Mouse (Mus musculus) brain, adult 2 months (tissue): ENCODE results near the gene Pabpc4.

Experiments
- DNase-seq: peaks from one replicate; pipeline ENCODE4 v3.0.0; 2011; ENCODE audit warnings: low read depth, low spot score

Gene Pabpc4

GRCm38 (mm10) chr4:123261721-123262401, at the start of gene Pabpc4:
TSS of gene Pabpc4 (plus strand) at chr4:123262351.
- no peak for DNase-seq

DNA sequence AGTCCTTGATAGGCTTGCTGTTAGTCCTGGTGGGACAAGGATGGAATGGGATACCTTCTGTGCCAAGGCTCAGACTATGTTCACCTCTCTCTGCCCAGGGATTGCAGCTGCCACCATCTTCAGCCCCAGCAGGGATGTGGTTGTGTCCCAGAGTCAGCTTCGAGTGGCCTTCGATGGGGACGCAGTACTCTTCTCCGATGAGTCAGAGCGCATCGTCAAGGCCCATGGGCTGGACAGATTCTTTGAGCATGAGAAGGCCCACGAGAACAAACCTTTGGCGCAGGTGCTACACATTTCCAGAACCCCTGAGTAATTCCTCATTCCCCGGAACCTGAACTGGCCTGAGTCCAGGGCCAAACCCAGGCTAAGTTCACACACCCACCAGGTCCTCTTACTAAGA, 48.2 kb upstream of the Pabpc4 start:
- no peak for DNase-seq

DNA sequence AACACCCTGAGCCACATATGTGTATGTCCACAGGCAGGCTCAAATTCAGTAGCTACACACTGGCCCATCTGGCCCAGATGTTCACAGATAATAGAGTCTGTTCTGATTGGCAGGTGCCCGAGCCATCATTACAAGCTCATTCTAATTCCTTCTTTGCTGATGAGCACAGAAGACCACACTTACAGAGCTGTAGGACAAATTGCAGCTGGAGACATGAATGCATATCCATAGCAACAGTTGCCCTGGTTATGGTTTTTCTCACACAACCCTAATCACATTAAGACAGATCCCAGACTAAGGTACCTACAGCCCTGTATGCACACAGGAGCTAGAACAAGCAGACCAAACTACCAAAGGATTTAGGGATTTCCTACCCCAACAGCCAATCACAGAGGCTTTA, 46.8 kb upstream of the Pabpc4 start:
- no peak for DNase-seq

- DNase-seq: peak; percentile 75
Observed at GRCm38 (mm10) chr4:123216782-123217181, 45.4 kb upstream of the Pabpc4 start.

GRCm38 (mm10) chr4:123219720-123220357, 42.3 kb upstream of the Pabpc4 start:
- peak; percentile 79 for DNase-seq

GRCm38 (mm10) chr4:123220637-123221036, 41.5 kb upstream of the Pabpc4 start:
- DNase-seq: no peak

DNA sequence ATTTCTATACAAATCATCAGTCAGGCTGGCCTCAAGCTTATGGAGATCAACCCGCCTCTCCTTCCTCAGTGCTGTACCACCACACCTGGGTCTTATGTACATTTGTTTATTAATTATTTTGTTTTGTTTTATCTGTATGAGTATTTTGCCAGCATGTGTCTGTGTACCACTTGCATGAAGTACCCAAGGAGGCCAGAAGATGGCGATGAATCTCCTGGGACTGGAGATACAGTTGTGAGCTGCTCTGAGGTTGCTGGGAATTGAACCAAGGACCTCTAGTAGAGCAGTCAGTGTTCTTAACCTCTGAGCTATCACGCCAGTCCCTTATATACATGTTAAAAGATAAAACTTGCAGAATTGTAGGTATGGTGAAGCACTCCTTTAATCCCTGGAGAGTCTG, 38.8 kb upstream of the Pabpc4 start:
- DNase-seq: no peak

DNA sequence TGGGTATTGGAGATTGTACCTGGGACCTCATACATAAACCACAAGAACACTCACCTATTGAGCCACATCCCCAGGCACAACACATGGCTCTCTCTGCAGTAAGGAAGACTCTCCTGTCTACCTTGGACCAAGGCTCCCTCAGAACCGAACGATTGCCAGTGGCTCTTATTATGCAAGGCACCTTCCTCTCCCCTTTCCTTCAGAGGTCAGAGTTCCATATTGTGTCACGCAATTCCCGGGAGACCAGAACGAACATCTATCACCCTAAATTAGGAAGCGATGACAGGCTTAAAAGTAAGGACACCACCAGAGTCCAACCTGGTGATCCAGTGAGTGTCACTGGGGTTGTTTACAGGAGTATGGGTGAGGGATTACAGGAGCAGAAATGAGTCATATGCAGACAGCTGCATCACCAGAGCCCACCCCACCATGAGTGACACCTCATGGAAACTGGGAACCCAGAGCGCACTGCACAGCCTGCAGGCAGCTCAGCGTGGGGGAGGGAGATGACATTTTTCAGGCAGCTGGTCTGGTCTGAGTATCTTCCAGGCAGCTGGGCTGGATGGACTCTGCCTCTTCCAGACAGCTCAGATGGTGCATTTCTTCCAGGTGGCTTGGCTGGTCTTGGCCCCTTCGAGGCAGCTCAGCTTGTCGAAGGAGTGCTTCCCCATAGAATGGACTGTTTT, 36.3 kb upstream of the Pabpc4 start:
- peak; percentile 39 for DNase-seq

DNA sequence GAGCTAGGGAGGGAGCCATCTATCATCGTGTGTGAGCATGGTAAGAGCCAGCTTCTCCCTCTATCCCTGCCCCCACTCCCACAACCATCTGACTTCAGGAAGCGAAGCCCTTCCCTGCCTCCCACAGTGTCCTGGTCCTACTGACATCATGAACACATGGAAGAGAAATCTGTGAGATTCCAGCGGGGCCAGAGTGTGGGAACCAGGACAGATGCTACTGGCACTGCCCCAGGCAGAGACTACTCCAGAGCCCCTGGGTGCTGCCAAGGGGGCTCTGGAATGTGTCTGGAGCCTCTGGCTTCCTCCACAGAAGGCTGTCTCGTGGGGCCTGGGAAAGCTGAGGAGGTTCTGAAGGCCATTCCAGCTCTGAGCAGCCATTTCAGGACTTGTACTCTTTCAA, 34.4 kb upstream of the Pabpc4 start:
- peak; percentile 45 for DNase-seq

GRCm38 (mm10) chr4:123228270-123228669, 33.9 kb upstream of the Pabpc4 start:
- DNase-seq: no peak

DNA sequence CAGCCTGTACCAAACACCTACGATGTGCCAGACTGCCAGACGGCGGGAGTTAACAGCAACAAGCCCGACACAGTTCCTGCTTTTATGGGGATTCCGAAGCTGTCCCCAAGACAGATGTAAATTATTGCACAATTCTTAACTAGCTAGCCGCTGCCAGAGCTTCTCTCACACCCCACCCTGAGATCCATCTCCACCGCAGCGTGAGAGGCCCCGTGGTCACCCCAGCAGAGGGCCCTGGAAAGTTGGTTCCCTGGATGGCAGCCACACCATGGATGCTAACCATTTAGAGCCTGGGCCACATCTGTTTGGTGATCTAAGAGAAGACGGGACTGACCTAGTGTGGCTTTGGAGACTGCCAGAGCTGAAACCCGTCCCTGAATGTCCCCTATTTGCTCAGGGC, 33.0 kb upstream of the Pabpc4 start:
- no peak for DNase-seq

GRCm38 (mm10) chr4:123232841-123233240, 29.3 kb upstream of the Pabpc4 start:
- DNase-seq: no peak

GRCm38 (mm10) chr4:123233492-123234084, 28.6 kb upstream of the Pabpc4 start, which contains the start of gene Heyl:
TSS of gene Heyl (plus strand) at chr4:123233556.
- no peak for DNase-seq

DNA sequence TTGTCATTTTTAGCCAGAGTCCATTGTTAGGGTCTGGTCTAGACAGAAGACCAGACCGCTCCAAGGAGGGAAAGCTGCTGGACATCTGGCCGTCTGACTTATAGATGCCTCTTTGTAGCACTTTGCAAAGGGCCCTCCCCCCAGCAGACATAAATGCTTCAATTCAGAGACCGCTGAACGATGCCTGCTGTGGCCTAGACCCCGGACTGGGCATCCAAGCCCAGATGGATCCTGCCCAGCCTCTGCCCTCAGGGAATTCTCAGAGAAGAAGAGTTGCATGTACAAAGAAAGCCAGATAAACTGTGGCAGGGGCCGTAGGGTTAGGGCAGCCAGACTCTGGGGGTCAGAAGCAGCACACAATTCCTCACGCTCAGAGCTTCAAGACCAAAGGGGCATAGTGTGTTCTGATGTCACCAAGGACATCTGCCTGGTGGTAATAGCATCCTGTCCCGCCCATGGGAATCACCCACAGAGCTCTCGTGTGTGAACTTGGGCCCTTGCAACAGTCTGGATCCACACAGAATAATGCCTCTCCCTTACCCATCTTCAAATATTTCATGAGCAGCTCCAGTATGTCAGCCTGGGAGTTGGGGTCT, 26.2 kb upstream of the Pabpc4 start:
- no peak for DNase-seq

GRCm38 (mm10) chr4:123236431-123237031, 25.6 kb upstream of the Pabpc4 start:
- DNase-seq: no peak

DNA sequence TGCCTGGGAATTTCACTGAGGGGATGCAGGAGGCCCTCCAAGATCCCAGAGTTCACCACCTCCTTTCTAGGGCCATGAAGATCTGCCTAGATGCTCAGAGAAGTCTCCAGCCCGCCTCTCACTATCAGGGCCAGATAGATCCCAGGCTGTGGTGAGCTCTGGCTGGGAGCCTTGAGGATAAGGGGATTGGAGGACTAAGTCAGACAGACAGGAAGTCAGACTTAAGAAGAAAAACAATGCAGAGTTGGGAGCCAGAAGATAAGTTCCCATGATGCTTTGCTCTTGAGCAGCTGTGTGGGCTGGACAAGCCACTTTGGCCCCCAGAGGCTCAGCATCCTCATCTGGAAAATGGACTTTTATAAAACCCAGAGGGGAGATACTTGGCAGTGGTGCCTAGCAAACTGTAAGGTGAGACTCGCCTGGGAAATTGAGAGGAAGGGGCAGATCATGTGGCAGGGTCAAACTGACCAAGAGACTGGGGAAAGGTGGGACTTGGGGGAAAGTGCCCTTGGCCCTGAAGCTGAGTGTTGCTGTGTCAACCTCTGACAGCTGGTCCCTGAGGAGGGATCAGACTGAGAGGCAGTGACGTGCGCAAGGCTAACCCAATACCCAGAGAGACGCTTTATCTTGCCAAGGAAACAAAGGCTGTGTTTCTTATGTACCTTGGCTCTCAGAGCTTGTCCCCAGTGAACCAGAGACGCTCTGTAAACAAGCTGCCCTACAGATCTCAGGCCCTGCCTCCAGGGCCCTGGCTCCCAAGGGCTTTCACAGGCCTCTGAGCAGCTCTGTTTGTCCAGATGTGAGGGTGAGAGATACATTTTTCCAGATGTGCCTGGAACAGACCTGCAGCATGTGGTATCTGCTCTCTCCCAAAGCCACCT, 24.5 kb upstream of the Pabpc4 start:
- DNase-seq: no peak

GRCm38 (mm10) chr4:123239361-123240203, 22.6 kb upstream of the Pabpc4 start:
- DNase-seq: no peak

DNA sequence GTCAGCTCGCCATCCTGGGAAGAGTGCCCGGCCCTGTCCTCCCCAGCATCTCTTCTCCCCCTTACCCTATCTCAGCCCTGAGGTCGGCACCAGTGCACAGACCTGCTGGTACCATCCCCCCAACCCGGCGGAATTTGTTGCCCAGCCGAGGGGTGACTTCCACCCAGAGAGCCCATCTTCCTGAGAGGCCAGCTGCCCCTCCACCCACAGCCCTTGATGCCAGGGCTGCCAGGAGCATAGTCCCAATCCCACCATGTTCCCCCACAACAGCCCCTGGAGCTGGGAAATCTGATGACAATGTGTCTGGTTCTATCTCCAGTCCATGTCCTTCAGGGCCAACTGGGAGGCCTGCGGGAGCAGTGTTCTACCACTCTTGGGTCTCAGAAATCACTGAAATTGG, 15.9 kb upstream of the Pabpc4 start:
- no peak for DNase-seq

- no peak for DNase-seq
Observed at GRCm38 (mm10) chr4:123246651-123247050, 15.5 kb upstream of the Pabpc4 start.
